Mouse (Mus musculus) thymus, adult 2 months (tissue): ENCODE results near the gene Catsper4. TPM values are rescaled to one million over a fixed set of nuclear protein-coding genes. Genes with fewer than 3 reads are reported as not detected.

Source experiments
- DNase-seq: peaks from one replicate; pipeline ENCODE4 v3.0.0; 2021
- H3K27ac ChIP-seq: fragments of 200-500 bp; 2 replicates; pipeline ENCODE4 v1.5.1; 2012; ENCODE audit warnings: low read length, control low read depth; ENCODE audit not compliant: control insufficient read depth, insufficient read depth
- H3K27me3 ChIP-seq: fragments of 200-500 bp; 2 replicates; pipeline ENCODE4 v1.6.1; 2012; ENCODE audit warnings: mild to moderate bottlenecking, low read length, moderate library complexity, mixed read lengths; ENCODE audit not compliant: control insufficient read depth, insufficient read depth
- H3K36me3 ChIP-seq: fragments of 200-500 bp; 2 replicates; pipeline ENCODE4 v1.6.1; 2012; ENCODE audit warnings: mild to moderate bottlenecking, low read length, moderate library complexity; ENCODE audit not compliant: control insufficient read depth, insufficient read depth
- H3K4me1 ChIP-seq: fragments of 200-500 bp; replicated peaks from 2 replicates; pipeline ENCODE4 v1.6.1; 2012; ENCODE audit warnings: low read length; ENCODE audit not compliant: control insufficient read depth, insufficient read depth
- H3K4me3 ChIP-seq: fragments of 200-500 bp; 2 replicates; pipeline ENCODE4 v1.5.1; 2012; ENCODE audit warnings: mild to moderate bottlenecking, low read length, control low read depth, moderate library complexity; ENCODE audit not compliant: control insufficient read depth, insufficient read depth
- CTCF ChIP-seq: fragments of 200-500 bp; IDR thresholded peaks from 2 replicates; pipeline ENCODE4 v1.5.1; 2012; ENCODE audit warnings: mild to moderate bottlenecking, control low read depth, low read length, moderate library complexity, borderline replicate concordance; ENCODE audit not compliant: control insufficient read depth, poor library complexity, insufficient read depth; ENCODE audit errors: extremely low read depth
- POLR2A ChIP-seq: fragments of 200-500 bp; IDR thresholded peaks from 2 replicates; pipeline ENCODE4 v1.6.1; 2012; ENCODE audit warnings: mild to moderate bottlenecking, low read length, control low read depth, moderate library complexity; ENCODE audit not compliant: control insufficient read depth, poor library complexity, insufficient read depth; ENCODE audit errors: extremely low read depth
- WGBS: fragments of 180-500 bp; shearing (Covaris S2); methylation state at CpG from one replicate; pipeline ENCODE4 v1.1.7; 2018; 5-methylcytosine and 5-hydroxymethylcytosine counted together
- polyA plus RNA-seq: library from polyadenylated mRNA; depleted of rRNA; stranded (reverse); fragments of >200 nt; gene quantifications from 2 replicates; pipeline ENCODE4 v1.2.3, GENCODE M21; 2012

Catsper4 gene
- polyA plus RNA-seq, 1 experiment = 0.16 TPM

DNA sequence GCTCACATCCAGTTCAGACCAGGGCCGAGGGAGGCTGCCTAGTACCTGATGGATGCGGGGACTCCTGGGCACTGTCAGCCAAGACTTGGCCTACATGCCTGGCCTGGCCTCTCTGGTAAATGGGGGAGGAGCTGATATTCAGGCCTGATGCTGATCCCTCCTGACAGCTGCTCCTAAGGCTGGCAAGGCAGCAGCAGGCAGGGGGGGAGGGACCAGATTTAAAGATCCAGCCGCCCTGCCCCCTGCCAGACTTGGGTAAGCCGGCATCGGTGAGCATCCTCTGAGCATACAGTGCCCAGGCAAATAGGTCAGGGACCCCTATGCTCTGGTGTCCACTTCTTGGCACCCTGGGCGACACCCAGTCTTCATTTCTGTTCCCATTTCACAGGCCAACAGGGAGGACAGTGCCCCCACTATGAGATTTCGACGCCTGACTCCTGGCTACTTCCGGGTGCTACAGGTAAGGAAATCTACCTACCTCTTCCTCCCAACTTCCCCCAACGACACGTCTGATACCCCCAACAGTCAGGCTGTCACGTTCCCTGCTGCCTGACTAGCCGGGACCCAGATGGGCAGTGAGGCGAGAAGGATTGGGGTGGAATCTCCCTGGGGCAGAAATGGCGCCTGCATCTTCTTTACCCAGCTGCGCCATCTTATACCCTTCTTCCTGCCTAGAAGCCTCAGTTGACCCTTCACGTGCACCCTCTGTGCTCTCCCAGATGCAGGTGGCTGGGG is 16.5 kb upstream of the Catsper4 start, which contains the start of gene E130218I03Rik:
Gene E130218I03Rik (plus strand): TSS at position 147 of the 735 bp plus-strand sequence.
- no peak for TF ChIP-seq POLR2A
- TF ChIP-seq CTCF = no peak
- H3K4me3 ChIP-seq = peak within 1 kb of the TSS; percentile 81; the same call in 1 of the 2 replicates
- no peaks in the 10 kb centered on the region for H3K36me3 ChIP-seq
- H3K4me1 ChIP-seq = peaks cover 10% of the 10 kb centered on the region
- H3K27ac ChIP-seq = no peak within 1 kb of the TSS
- H3K27me3 ChIP-seq = no peaks in the 10 kb centered on the region
- 96% methylated on average over 17 of the region's 17 CpGs for WGBS
- DNase-seq = no peak

DNA sequence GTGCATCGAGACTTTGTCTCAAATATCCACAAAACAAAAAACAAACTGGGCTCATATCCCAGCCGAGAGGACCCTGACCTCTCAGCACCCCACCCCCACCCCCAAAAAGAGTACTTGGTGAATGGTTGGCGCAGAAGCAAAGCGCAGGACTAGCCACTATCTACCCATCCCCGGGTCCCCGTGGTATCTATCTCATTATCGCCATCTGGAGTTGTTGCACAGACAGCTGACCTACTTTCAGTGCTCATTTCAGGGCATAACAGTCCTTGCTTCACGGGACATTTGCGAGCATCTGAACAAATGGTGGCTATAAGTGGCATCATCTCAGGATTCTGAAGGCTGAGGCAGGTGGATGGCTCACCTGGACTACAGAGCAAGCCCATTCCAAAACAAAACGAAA is 11.5 kb upstream of the Catsper4 start:
- no peaks in the 10 kb centered on the region for H3K36me3 ChIP-seq
- no peak overlapping the region for H3K4me3 ChIP-seq
- DNase-seq = no peak
- no peaks in the 10 kb centered on the region for H3K4me1 ChIP-seq
- no peaks in the 10 kb centered on the region for H3K27me3 ChIP-seq
- H3K27ac ChIP-seq = no peak overlapping the region
- WGBS = 29% methylated on average over 10 of the region's 10 CpGs
- TF ChIP-seq CTCF (no peak), POLR2A (no peak)

DNA sequence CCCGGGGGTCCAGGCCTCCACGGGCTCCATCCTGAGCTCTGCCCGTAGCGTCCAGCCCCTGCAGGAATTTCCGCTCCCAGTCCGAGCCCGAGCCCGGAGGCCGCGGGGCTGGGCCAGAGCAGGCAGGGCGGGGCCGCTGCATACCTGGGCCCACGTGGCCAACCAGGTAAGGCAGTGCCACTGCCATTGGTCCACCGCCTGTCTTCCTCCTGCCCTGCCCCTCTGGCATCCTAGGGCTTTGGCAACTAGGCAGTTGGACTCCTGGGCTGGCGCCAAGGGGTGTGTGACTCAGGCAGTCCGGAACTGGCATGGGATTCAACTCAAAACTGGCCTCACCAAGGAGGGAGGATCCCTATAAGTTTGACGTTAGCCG is 11.1 kb upstream of the Catsper4 start, which contains the start of gene Cnksr1:
Gene Cnksr1 (minus strand): TSS at position 121 of the 373 bp plus-strand sequence.
- Histone ChIP-seq H3K4me3 (peak within 1 kb of the TSS; percentile 19), H3K36me3 (no peaks in the 10 kb centered on the region), H3K27me3 (no peaks in the 10 kb centered on the region), H3K27ac (no peak within 1 kb of the TSS), H3K4me1 (no peaks in the 10 kb centered on the region)
- no peak for DNase-seq
- TF ChIP-seq CTCF (no peak), POLR2A (no peak)
- 38% methylated on average over 18 of the region's 18 CpGs for WGBS

DNA sequence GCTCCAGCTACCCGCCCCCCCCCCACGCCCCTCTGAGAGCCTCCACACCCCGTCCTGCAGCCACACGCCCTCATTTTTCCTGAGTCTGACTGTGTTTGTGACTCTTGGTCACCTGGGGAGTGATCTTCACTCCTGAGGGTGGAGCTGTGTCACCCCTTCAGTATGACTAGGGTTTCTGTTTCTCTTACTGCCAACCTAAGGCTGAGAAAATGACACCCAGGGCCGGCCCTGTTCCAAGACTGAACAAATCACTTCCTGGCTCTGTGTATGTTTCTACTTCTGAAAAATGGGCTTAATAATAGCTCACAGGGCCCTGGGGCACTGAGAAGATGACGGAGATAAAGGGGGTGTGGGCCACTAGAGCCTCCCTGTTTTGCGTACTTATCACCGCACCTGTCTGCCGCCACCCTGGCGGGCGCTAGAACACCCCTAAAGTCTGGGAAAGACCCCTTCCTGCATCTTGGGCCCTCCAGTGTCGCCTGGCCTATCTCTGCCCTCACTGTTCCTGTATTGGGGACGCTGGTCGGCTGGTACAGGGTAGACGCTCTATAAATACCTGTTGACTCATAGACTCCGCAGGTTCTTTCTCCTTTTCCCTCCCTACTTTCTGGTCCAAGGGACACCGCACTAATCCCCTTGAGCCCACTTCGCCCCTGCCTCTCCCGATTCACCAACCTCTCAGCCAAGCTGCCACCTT is 10.5 kb upstream of the Catsper4 start:
- peak overlapping the region; percentile 19 for H3K4me3 ChIP-seq

DNA sequence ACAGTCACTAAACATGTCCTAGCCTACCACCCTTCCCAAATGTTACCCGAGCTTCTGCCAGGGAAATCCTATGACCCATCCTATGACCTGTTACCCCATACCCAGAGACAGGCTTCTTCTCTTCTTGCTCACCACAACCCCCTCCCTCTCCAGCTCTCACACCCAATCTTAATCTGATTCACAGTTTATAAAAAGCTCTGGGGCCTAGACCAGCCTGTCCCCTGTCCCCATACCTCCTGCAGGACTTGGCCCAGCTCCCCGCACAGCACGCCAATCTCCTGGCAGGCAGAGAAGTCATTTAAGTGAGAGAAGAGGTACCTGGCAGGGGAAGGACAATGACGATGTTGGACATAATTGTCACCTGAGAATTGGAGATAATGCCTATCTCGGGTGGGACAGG is 7.7 kb upstream of the Catsper4 start:
- DNase-seq = no peak
- 92% methylated on average over 5 of the region's 5 CpGs for WGBS

More for the DNA sequence above, 10.5 kb upstream of the Catsper4 start:
- H3K36me3 ChIP-seq = no peaks in the 10 kb centered on the region
- TF ChIP-seq POLR2A (no peak), CTCF (no peak)
- no peak overlapping the region for H3K27ac ChIP-seq
- no peak for DNase-seq
- no peaks in the 10 kb centered on the region for H3K4me1 ChIP-seq
- 84% methylated on average over 19 of the region's 19 CpGs for WGBS
- no peaks in the 10 kb centered on the region for H3K27me3 ChIP-seq

DNA sequence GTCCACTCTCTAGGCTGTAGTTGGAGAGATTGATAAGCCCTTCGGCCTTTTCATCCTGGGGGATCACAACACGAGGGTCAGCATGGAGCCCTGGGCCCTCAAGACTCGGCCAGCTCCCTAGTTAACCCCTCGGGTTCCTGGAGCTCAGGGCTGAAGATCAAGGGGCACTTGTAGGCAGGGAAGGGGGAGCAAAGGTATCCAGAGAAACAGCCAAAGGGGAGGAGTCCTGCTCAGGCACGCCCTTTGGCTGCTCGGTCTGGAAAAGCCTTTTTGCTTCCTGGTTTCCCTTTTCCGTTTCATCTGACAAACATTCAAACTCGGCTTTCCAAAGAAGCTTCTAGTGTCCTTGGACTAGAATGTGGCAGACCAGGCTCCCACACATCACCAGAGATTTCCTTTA is 3.2 kb upstream of the Catsper4 start:
- no peaks in the 10 kb centered on the region for H3K27me3 ChIP-seq
- H3K36me3 ChIP-seq = no peaks in the 10 kb centered on the region
- no peaks in the 10 kb centered on the region for H3K4me1 ChIP-seq
- TF ChIP-seq POLR2A (no peak), CTCF (no peak)
- no peak for DNase-seq
- no peak overlapping the region for H3K4me3 ChIP-seq
- no peak overlapping the region for H3K27ac ChIP-seq
- WGBS = 76% methylated on average over 8 of the region's 8 CpGs

More for the DNA sequence above, 7.7 kb upstream of the Catsper4 start:
- Histone ChIP-seq H3K4me1 (no peaks in the 10 kb centered on the region), H3K27ac (no peak overlapping the region), H3K36me3 (no peaks in the 10 kb centered on the region), H3K27me3 (no peaks in the 10 kb centered on the region), H3K4me3 (no peak overlapping the region)
- TF ChIP-seq CTCF = no peak
- TF ChIP-seq POLR2A = no peak
